Mouse (Mus musculus): ENCODE results near the gene Dera. TPM values are rescaled to one million over a fixed set of nuclear protein-coding genes. Genes with fewer than 3 reads are reported as not detected.

Dera gene
- 59.5 and 60.1 TPM in 2 replicates for total RNA-seq (2012; rRNA removed)
- total RNA-seq (2014; rRNA removed) = 73.4 and 78.0 TPM in 2 replicates
- polyA plus RNA-seq (2012; ENCODE audit: insufficient read length, low read depth) = 56.5 and 80.6 TPM in 2 replicates

DNA sequence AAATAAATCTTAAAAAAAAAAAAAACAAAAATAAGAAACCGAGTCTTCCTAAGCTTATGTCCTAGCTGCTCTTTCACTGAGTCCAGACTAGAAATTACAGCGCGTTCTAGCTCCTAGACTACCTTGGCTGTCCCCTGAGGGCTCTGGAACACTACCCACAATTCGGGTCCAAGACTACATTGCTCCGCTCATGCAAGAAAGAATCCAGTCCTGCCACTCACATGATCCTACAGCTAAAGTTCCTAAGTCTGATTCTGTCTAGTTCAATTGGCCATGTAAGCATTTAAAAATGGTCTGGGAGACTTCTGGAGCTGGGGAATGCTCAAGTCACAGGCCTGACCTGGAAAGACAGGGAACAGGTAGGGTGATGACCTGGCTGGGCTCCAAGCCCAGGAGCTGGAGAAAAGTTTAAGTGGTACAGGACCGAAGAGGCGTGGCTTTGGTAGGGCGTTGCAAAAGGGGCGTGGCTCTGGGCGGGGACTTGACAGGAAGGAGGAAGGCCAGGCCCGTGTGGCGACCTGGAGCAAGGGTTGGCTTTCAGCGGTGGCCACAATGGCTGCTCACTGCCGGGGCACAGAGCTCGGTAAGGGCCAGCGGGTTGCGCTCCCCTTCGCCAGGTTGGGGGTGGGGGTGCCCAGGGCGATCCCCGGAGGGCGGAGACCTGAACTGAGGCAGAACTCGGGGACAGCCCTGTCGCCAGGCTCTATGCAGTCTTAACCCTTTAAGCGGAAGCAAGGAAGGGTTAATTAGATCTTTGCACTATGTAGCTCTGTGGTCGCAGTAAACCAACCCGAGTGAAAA is at the start of gene Dera:
Gene Dera, plus strand, starts transcription at position 491 of the 801 bp plus-strand sequence.
- Histone ChIP-seq H3K36me3 (replicated peaks in 1 of 2; ENCODE audit: control insufficient read depth in 1 of 2, insufficient read depth in 1 of 2, low read length in 1 of 2) (peaks cover 19 to 35% of the 10 kb centered on the region in 2 experiments), H3K4me2 (ENCODE audit: insufficient read depth, low read depth, poor library complexity, severe bottlenecking) (peak within 1 kb of the TSS; percentile 99), H3K4me1 (ENCODE audit: control insufficient read depth in 1 of 2, insufficient read depth in 2 of 2) (peaks cover 3 to 14% of the 10 kb centered on the region in 2 experiments; a peak in 1 of 4 replicates), H3K9me3 (replicated peaks; ENCODE audit: low read length) (no peaks in the 10 kb centered on the region), H3K27me3 (replicated peaks) (no peaks in the 10 kb centered on the region), H3K4me3 (replicated peaks in 1 of 3; ENCODE audit: low read depth in 2 of 3, low read length in 2 of 3, poor library complexity in 1 of 3) (peak within 1 kb of the TSS; percentile 65 to 72 (median 67)), H3K79me2 (replicated peaks; ENCODE audit: control insufficient read depth, extremely low read depth, insufficient read depth, poor library complexity, severe bottlenecking) (peaks cover 8% of the 10 kb centered on the region; the same call in 1 of the 2 replicates), H3K9ac (ENCODE audit: insufficient read depth, low read depth) (peak within 1 kb of the TSS; percentile 46), H3K27ac (ENCODE audit: insufficient read depth, low read depth) (peak within 1 kb of the TSS; percentile 49)
- DNase-seq (ENCODE audit: extremely low read depth) = peak; percentile 95
- no peak for TF ChIP-seq RAD21 (IDR thresholded peaks at IDR 0.05; ENCODE audit: low read depth, low read length)
- peak; percentile 90 for TF ChIP-seq ELF1 (IDR thresholded peaks at IDR 0.05; ENCODE audit: low read depth, low read length)
- peak; percentile 67 for TF ChIP-seq HCFC1 (IDR thresholded peaks at IDR 0.05; ENCODE audit: low read depth, low read length)
- TF ChIP-seq GABPA (IDR thresholded peaks at IDR 0.05; ENCODE audit: insufficient replicate concordance, low read depth, low read length) = no peak
- TF ChIP-seq TBP (conservative IDR thresholded peaks at IDR 0.05; ENCODE audit: low read depth, low read length) = peak; percentile 47; the same call in 1 of the 2 replicates
- TF ChIP-seq ZKSCAN1 (IDR thresholded peaks at IDR 0.05; ENCODE audit: borderline replicate concordance, low read depth, low read length) = no peak
- peak; percentile 89 for TF ChIP-seq TCF12 (IDR thresholded peaks at IDR 0.05; ENCODE audit: low read depth, low read length)
- TF ChIP-seq POLR2A (IDR thresholded peaks at IDR 0.05; ENCODE audit: low read depth, low read length) = peak; percentile 94
- 0 out of 2 replicates have a peak, but pooled peaks have one; percentile 30 for TF ChIP-seq NRF1 (IDR thresholded peaks at IDR 0.05; ENCODE audit: low read depth, low read length)
- no peak for TF ChIP-seq EP300 (IDR thresholded peaks at IDR 0.05; ENCODE audit: low read length)
- TF ChIP-seq MEF2A (IDR thresholded peaks at IDR 0.05; ENCODE audit: borderline replicate concordance, low read depth, low read length) = 0 out of 2 replicates have a peak, but pooled peaks have one; percentile 38
- TF ChIP-seq ETS1 (conservative IDR thresholded peaks at IDR 0.05; ENCODE audit: low read depth, low read length) = no peak
- no peak for TF ChIP-seq JUN (IDR thresholded peaks at IDR 0.05; ENCODE audit: insufficient read depth, low read depth, low read length)
- TF ChIP-seq MAFK (IDR thresholded peaks at IDR 0.05; ENCODE audit: insufficient replicate concordance, low read length) = no peak
- TF ChIP-seq NELFE (IDR thresholded peaks at IDR 0.05; ENCODE audit: low read depth, low read length) = peak; percentile 92
- TF ChIP-seq POLR2AphosphoS2 (IDR thresholded peaks at IDR 0.05; ENCODE audit: low read depth, low read length) = peak; percentile 88; the same call in 1 of the 2 replicates
- TF ChIP-seq IRF4 (IDR thresholded peaks at IDR 0.05; ENCODE audit: low read depth, low read length) = 0 out of 2 replicates have a peak, but pooled peaks have one; percentile 26
- peak; percentile 69; the same call in 1 of the 2 replicates for TF ChIP-seq ZMIZ1 (IDR thresholded peaks at IDR 0.05; ENCODE audit: low read depth, low read length)
- no peak for TF ChIP-seq UBTF (IDR thresholded peaks at IDR 0.05; ENCODE audit: low read depth, low read length)
- TF ChIP-seq MXI1 (IDR thresholded peaks at IDR 0.05; ENCODE audit: low read depth, low read length) = peak; percentile 69; the same call in 1 of the 2 replicates
- TF ChIP-seq SIN3A (IDR thresholded peaks at IDR 0.05; ENCODE audit: low read length) = peak; percentile 14; the same call in 1 of the 2 replicates
- in situ Hi-C loops (cut with MboI; ENCODE audit: low pct_ligation_motif_present, low pct_unique_long_range_greater_than_20kb, low sequenced_read_pairs) = no loop called here
- dilution Hi-C loops (cut with MboI; ENCODE audit: extremely low pct_ligation_motif_present, extremely low pct_unique_long_range_greater_than_20kb, low sequenced_read_pairs) = no loop called here
